Mouse (Mus musculus) embryonic facial prominence, embryonic 14.5 days (tissue): Measurements from ENCODE around the gene Lrrfip2. TPM values are rescaled to one million over a fixed set of nuclear protein-coding genes. Genes with fewer than 3 reads are reported as not detected.

Experiments used
- ATAC-seq: fragments of 200-750 bp; cut with Nextera tagmentation; 2 replicates; pipeline ENCODE4 v1.8.0; 2017; ENCODE audit warnings: low read depth, moderate number of reproducible peaks, moderate TSS enrichment
- DNase-seq: peaks from one replicate; pipeline ENCODE4 v3.0.0-alpha.2; 2015; ENCODE audit warnings: low spot score
- H3K27ac ChIP-seq: fragments of 300-500 bp; sonication (generic); replicated peaks from 2 replicates; pipeline ENCODE4 v1.5.1; 2014; ENCODE audit warnings: low read depth, mild to moderate bottlenecking, low read length, moderate library complexity
- H3K27me3 ChIP-seq: fragments of 300-500 bp; sonication (generic); replicated peaks from 2 replicates; pipeline ENCODE4 v1.6.1; 2014; ENCODE audit warnings: low read length; ENCODE audit not compliant: control insufficient read depth, insufficient read depth
- H3K36me3 ChIP-seq: fragments of 300-500 bp; sonication (generic); 2 replicates; pipeline ENCODE4 v1.6.1; 2014; ENCODE audit warnings: low read length, mixed read lengths; ENCODE audit not compliant: control insufficient read depth, insufficient read depth
- H3K4me1 ChIP-seq: fragments of 300-500 bp; sonication (generic); 2 replicates; pipeline ENCODE4 v1.6.1; 2014; ENCODE audit warnings: antibody characterized with exemption, low read length; ENCODE audit not compliant: control insufficient read depth, insufficient read depth
- H3K4me2 ChIP-seq: fragments of 300-500 bp; sonication (generic); 2 replicates; pipeline ENCODE4 v1.6.1; 2014; ENCODE audit warnings: low read depth, mild to moderate bottlenecking, low read length, moderate library complexity, mixed read lengths
- H3K4me3 ChIP-seq: fragments of 300-500 bp; sonication (generic); 2 replicates; pipeline ENCODE4 v1.5.1; 2014; ENCODE audit warnings: low read depth, mild to moderate bottlenecking, low read length
- H3K9ac ChIP-seq: fragments of 300-500 bp; sonication (generic); 2 replicates; pipeline ENCODE4 v1.6.1; 2014; ENCODE audit warnings: low read depth, mild to moderate bottlenecking, low read length, moderate library complexity, mixed read lengths
- H3K9me3 ChIP-seq: fragments of 300-500 bp; sonication (generic); 2 replicates; pipeline ENCODE4 v1.6.1; 2016; ENCODE audit warnings: low read length; ENCODE audit not compliant: control insufficient read depth
- WGBS: fragments of 180-500 bp; shearing (Covaris S2); extraction: QIAGEN DNeasy Blood & Tissue Kit; methylation state at CpG from one replicate; pipeline ENCODE4 v1.1.7; 2014; 5-methylcytosine and 5-hydroxymethylcytosine counted together
- polyA plus RNA-seq: library from polyadenylated mRNA; unstranded; fragments of >200 nt; fragmentation: Nextera tagmentation; extraction: Ambion mirVana; gene quantifications from 2 replicates; pipeline ENCODE4 v1.2.1, GENCODE M21; 2014

The Lrrfip2 gene
- polyA plus RNA-seq, 1 experiment from 2014 or later = 39.2 TPM

DNA sequence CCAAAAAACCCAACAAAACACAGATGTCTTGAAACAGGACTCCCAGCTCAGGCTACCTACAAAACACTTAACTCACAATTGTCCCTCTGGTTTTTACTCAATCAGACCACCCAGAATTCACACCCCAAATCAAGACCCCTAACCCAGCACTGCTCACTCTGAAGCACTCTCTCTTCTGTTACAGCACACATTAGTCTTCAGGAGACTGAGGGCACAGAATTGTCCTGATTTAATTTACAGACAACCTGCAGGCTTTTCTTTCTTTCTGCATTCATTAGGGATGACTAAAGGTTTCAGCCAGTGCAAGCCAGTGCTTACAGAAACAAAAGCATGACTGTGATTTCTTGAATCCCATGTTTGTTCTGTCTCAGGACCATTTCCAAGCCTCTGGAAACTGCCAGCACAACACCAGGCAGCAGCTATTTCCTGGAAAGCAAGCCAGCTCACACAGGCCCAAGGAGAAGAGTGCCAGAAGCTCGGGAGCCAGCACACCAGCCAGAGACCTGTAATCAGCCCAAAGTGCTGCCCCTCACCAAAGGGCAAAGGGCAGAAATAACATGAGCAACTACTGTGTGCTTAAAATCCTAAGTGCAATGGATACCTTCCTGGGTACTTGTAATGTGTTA is 143.1 kb downstream of the Lrrfip2 start:
- Histone ChIP-seq H3K4me3 (no peak overlapping the region), H3K27ac (peak overlapping the region; percentile 39; the same call in 1 of the 2 replicates), H3K4me2 (no peak overlapping the region), H3K27me3 (no peaks in the 10 kb centered on the region), H3K36me3 (peaks cover 79% of the 10 kb centered on the region), H3K9me3 (no peaks in the 10 kb centered on the region), H3K9ac (no peak overlapping the region), H3K4me1 (no peaks in the 10 kb centered on the region)
- DNase-seq (peak; percentile 13), ATAC-seq (no peak)
- 15% methylated on average over 1 of the region's 1 CpGs for WGBS

GRCm38 (mm10) chr9:111261356-111261755 is 144.0 kb downstream of the Lrrfip2 start:
- WGBS = 86% methylated on average over 4 of the region's 4 CpGs
- no peak overlapping the region for H3K4me2 ChIP-seq
- DNase-seq (no peak), ATAC-seq (no peak)
- H3K9ac ChIP-seq = no peak overlapping the region
- H3K27ac ChIP-seq = no peak overlapping the region
- peaks cover 76% of the 10 kb centered on the region for H3K36me3 ChIP-seq
- H3K27me3 ChIP-seq = no peaks in the 10 kb centered on the region
- H3K9me3 ChIP-seq = no peaks in the 10 kb centered on the region
- H3K4me3 ChIP-seq = no peak overlapping the region
- H3K4me1 ChIP-seq = no peaks in the 10 kb centered on the region

- H3K9me3 ChIP-seq = no peaks in the 10 kb centered on the region
- H3K4me3 ChIP-seq = no peak overlapping the region
- H3K36me3 ChIP-seq = peaks cover 35% of the 10 kb centered on the region
- H3K4me1 ChIP-seq = peaks cover 6% of the 10 kb centered on the region; the same call in 1 of the 2 replicates
- no peak overlapping the region for H3K4me2 ChIP-seq
- DNase-seq (no peak), ATAC-seq (no peak)
- WGBS = 92% methylated on average over 2 of the region's 2 CpGs
- H3K27ac ChIP-seq = no peak overlapping the region
- H3K27me3 ChIP-seq = no peaks in the 10 kb centered on the region
- no peak overlapping the region for H3K9ac ChIP-seq
These were observed 150.6 kb downstream of the Lrrfip2 start for GRCm38 (mm10) chr9:111267998-111268397.

GRCm38 (mm10) chr9:111270606-111271005 is 153.2 kb downstream of the Lrrfip2 start:
- WGBS = 12% methylated on average over 5 of the region's 5 CpGs
- no peak for ATAC-seq

GRCm38 (mm10) chr9:111271056-111271433 is 153.7 kb downstream of the Lrrfip2 start:
- peak overlapping the region; percentile 97 for H3K4me3 ChIP-seq
- under 1% methylated on average over 29 of the region's 32 CpGs for WGBS
- H3K9me3 ChIP-seq = no peaks in the 10 kb centered on the region
- H3K4me1 ChIP-seq = peaks cover 34% of the 10 kb centered on the region
- peak; percentile 59 for ATAC-seq
- peaks cover 37% of the 10 kb centered on the region for H3K36me3 ChIP-seq
- H3K27ac ChIP-seq = peak overlapping the region; percentile 96
- no peaks in the 10 kb centered on the region for H3K27me3 ChIP-seq
- H3K9ac ChIP-seq = peak overlapping the region; percentile 95
- peak; percentile 63 for DNase-seq
- H3K4me2 ChIP-seq = peak overlapping the region; percentile 63

More at GRCm38 (mm10) chr9:111270606-111271005, 153.2 kb downstream of the Lrrfip2 start:
- no peaks in the 10 kb centered on the region for H3K27me3 ChIP-seq
- peaks cover 30% of the 10 kb centered on the region for H3K4me1 ChIP-seq
- peak overlapping the region; percentile 96 for H3K27ac ChIP-seq
- DNase-seq = no peak
- H3K9ac ChIP-seq = peak overlapping the region; percentile 95
- H3K9me3 ChIP-seq = no peaks in the 10 kb centered on the region
- peak overlapping the region; percentile 97 for H3K4me3 ChIP-seq
- peak overlapping the region; percentile 63 for H3K4me2 ChIP-seq
- H3K36me3 ChIP-seq = peaks cover 37% of the 10 kb centered on the region

DNA sequence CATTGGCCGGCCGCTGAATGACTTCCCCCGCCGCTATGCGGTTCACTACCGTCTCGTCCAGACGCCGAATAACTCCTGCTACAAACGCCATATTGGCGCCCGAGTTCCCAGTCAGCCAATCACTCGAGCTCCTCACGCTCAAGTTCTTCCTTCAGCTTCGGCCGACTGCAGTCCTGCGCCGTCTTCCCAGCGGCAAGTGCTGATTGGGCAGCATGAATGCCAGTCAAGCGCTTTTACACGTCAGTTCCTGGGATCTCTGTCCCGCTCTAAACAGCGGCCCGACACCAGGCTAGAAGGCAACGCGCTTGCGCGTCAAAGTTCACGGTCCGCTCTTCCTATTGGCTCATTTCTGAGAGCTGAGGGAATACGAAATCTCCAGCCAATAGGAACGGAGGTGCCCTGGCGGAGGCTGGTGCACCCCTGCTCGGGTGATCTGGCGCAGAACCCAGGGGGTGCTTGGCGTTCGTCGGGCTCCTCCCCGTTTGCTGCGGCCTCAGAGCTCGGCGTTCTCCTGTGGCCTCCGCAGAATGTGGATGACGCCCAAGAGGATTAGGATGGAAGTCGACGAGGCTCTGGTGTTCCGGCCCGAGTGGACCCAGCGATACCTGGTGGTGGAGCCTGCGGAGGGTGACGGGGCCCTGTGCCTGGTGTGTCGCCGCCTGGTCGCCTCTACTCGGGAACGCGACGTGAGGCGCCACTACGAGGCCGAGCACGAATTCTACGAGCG is 154.2 kb downstream of the Lrrfip2 start, which contains the start of the genes Mlh1 and Epm2aip1:
Gene Mlh1, minus strand, starts transcription at position 358 of the 727 bp plus-strand sequence.
Gene Epm2aip1, plus strand, starts transcription at position 496 of the 727 bp plus-strand sequence.
- Histone ChIP-seq H3K4me1 (peaks cover 39% of the 10 kb centered on the region), H3K27me3 (no peaks in the 10 kb centered on the region), H3K27ac (peak within 1 kb of the TSS; percentile 96), H3K9ac (peak within 1 kb of the TSS; percentile 95), H3K4me2 (peak within 1 kb of the TSS; percentile 70), H3K4me3 (peak within 1 kb of the TSS; percentile 97), H3K9me3 (no peaks in the 10 kb centered on the region), H3K36me3 (peaks cover 37% of the 10 kb centered on the region)
- ATAC-seq = peak; percentile 100
- peak; percentile 100 for DNase-seq
- WGBS = under 1% methylated on average over 59 of the region's 64 CpGs

DNA sequence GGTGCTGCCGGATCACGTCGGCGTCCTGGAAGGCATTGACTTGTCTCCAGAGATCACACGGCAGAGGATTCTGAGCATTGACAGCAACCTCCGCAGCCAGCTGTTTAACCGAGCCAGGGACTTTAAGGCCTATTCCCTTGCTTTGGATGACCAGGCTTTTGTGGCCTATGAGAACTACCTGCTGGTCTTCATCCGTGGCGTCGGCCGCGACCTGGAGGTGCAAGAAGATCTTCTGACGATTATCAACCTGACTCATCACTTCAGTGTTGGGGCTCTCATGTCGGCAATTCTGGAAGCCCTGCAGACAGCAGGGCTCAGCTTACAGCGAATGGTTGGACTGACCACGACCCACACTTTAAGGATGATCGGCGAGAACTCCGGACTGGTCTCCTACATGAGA is 155.0 kb downstream of the Lrrfip2 start:
- Histone ChIP-seq H3K4me2 (peak overlapping the region; percentile 70), H3K4me1 (peaks cover 43% of the 10 kb centered on the region), H3K4me3 (peak overlapping the region; percentile 97), H3K27ac (peak overlapping the region; percentile 94), H3K9ac (peak overlapping the region; percentile 95), H3K9me3 (no peaks in the 10 kb centered on the region), H3K27me3 (no peaks in the 10 kb centered on the region), H3K36me3 (peaks cover 36% of the 10 kb centered on the region)
- no peak for ATAC-seq
- 11% methylated on average over 15 of the region's 19 CpGs for WGBS
- peak; percentile 19 for DNase-seq

GRCm38 (mm10) chr9:111272996-111273785 is 155.8 kb downstream of the Lrrfip2 start:
- Histone ChIP-seq H3K4me1 (peaks cover 43% of the 10 kb centered on the region), H3K9ac (peak overlapping the region; percentile 95), H3K36me3 (peaks cover 40% of the 10 kb centered on the region), H3K4me3 (peak overlapping the region; percentile 97), H3K27ac (no peak overlapping the region), H3K9me3 (no peaks in the 10 kb centered on the region), H3K27me3 (no peaks in the 10 kb centered on the region), H3K4me2 (peak overlapping the region; percentile 70)
- no peak for DNase-seq
- 66% methylated on average over 15 of the region's 15 CpGs for WGBS
- ATAC-seq = no peak
